Mouse (Mus musculus) R1 (cell line): ENCODE data around the gene Klf3.
A peak's percentile ranks its signal among the peaks of the same experiment; 100 is the strongest.

ENCODE experiments used
- DNase-seq: peaks from one replicate; pipeline ENCODE4 v3.0.0-alpha.2; 2018; ENCODE audit warnings: low read depth, low spot score

Gene Klf3

GRCm38 (mm10) chr5:64835295-64835694 lies 32.1 kb downstream of the Klf3 start:
- no peak for DNase-seq

- DNase-seq, result no peak
These were observed 35.9 kb downstream of the Klf3 start for GRCm38 (mm10) chr5:64839016-64839599.

- no peak for DNase-seq
These were observed 36.9 kb downstream of the Klf3 start for GRCm38 (mm10) chr5:64840087-64840486.

- no peak for DNase-seq
These were observed 41.4 kb downstream of the Klf3 start for GRCm38 (mm10) chr5:64844622-64845021.

- DNase-seq, result peak; percentile 88
These were observed 44.1 kb downstream of the Klf3 start for GRCm38 (mm10) chr5:64847305-64847704.

- no peak for DNase-seq
These were observed 46.7 kb downstream of the Klf3 start for GRCm38 (mm10) chr5:64849892-64850291.

- DNase-seq, result peak; percentile 82
These were observed 49.6 kb downstream of the Klf3 start for GRCm38 (mm10) chr5:64852656-64853398.

GRCm38 (mm10) chr5:64853421-64853820 lies 50.2 kb downstream of the Klf3 start:
- no peak for DNase-seq

GRCm38 (mm10) chr5:64855199-64855598 lies 52.0 kb downstream of the Klf3 start:
- DNase-seq, result peak; percentile 80

GRCm38 (mm10) chr5:64860900-64861470 lies 57.8 kb downstream of the Klf3 start:
- no peak for DNase-seq

- peak; percentile 74 for DNase-seq
These were observed 58.4 kb downstream of the Klf3 start for GRCm38 (mm10) chr5:64861471-64862199.

- DNase-seq, result peak; percentile 75
These were observed 59.1 kb downstream of the Klf3 start for GRCm38 (mm10) chr5:64862269-64862668.

GRCm38 (mm10) chr5:64864699-64865108 lies 61.5 kb downstream of the Klf3 start:
- DNase-seq, result peak; percentile 100

- DNase-seq, result peak; percentile 72
These were observed 62.2 kb downstream of the Klf3 start for GRCm38 (mm10) chr5:64865219-64865964.

- peak; percentile 89 for DNase-seq
These were observed 63.3 kb downstream of the Klf3 start for GRCm38 (mm10) chr5:64866331-64867050.

GRCm38 (mm10) chr5:64867124-64867523 lies 63.9 kb downstream of the Klf3 start:
- DNase-seq, result no peak

GRCm38 (mm10) chr5:64867551-64867950 lies 64.4 kb downstream of the Klf3 start:
- DNase-seq, result no peak

- no peak for DNase-seq
These were observed 73.1 kb downstream of the Klf3 start for GRCm38 (mm10) chr5:64876086-64876830.

- peak; percentile 60 for DNase-seq
These were observed 74.2 kb downstream of the Klf3 start for GRCm38 (mm10) chr5:64877235-64878026.
